Mouse (Mus musculus): ENCODE results near the gene Tbx21.

DNA sequence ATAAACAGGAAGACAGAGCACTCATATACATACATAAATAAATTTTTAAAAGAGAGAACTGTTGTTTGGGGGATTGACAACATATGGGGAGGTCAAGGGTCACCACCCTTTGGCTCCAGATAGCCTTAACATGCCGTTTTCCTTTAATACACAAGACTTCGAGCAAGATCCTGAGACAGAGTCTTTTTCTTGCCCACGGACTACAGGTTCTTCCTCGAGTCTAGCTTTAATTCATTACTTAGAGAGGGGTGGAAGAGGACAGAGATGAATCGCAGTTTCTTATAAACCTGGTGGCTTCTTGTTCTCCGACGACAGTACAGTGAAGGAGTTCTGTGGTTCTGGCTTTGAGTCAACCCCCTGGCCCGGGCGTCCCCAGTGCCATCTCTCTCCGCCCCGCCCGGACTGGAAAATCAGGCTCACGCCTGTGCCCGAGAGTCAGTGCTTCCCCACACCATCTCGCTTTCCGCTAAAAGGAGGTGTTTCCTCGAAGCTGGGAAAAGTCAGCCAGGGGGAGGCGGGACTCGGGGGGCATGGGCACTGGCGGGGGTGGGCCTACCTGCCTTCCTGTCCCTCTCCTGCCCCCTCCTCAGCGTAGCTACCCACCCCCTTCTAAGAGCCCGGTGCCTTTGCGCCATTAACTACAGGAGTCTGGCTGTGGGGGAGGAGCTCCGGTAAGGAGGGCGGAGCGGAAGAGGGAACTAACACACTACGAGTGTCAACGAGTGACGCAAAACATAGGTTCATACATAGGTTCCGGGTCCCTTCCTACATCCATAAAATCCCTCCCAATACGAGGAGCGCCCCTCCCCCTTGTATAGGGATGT lies 11.7 kb upstream of the Tbx21 start:
- TF ChIP-seq CTCF (IDR thresholded peaks at IDR 0.05; ENCODE audit: low read depth, low read length) = no peak
- no peak for TF ChIP-seq POLR2A (IDR thresholded peaks at IDR 0.05; ENCODE audit: insufficient read depth, low read length)
- TF ChIP-seq EP300 (IDR thresholded peaks at IDR 0.05; ENCODE audit: insufficient read depth, low read depth, low read length) = no peak
